8 mouse cellular contexts compared by ENCODE assay signal in the genomic region with DNA sequence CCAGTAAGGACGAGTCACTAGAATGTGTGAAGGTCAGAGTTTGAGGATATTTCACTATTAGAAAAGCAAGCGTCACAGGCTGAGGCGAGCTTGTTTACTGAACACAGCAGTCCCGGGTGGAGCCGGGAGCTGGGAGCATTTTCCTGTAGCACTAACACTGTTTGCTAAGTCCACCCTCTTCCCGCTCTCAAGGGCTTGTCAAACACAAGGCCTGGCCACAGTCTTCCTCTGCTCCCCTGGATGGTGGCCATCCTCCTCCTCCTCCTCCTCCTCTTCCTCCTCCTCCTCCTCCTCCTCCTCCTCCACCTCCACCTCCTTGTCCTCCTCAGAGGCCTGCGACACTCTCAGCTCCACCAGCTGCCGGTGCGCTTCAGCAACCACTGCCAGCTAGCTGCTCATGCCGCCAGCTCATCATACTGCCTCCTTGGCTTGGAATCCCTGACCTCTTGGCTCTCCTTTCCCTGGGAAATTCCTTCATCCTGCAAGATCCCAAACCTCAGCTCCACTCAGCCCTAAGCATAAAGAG. TPM values are rescaled to one million over a fixed set of nuclear protein-coding genes. Genes with fewer than 3 reads are reported as not detected.
DNase-seq lines count a peak whose midpoint lies in the region; ATAC-seq and TF ChIP-seq lines count a peak whose summit lies in the region.
"Had no signal": no experiment of that assay in that cellular context is flagged by ENCODE, and none has a peak within 500 bp of the region (broad histone marks: within the 10 kb centered on the region; RNA-seq: fewer than 3 reads in every experiment).

No protein-coding gene starts in this region.

- TF ChIP-seq CTCF in testis, adult 2 months (IDR thresholded peaks at IDR 0.05; ENCODE audit: control insufficient read depth, insufficient read depth, insufficient replicate concordance, low read depth, low read length), result no peak
- no peak for TF ChIP-seq CTCF in embryonic fibroblast, embryonic 13.5 days (IDR thresholded peaks at IDR 0.05; ENCODE audit: borderline replicate concordance, insufficient read depth, low read length)
- TF ChIP-seq CTCF in liver, adult 2 months (IDR thresholded peaks at IDR 0.05; ENCODE audit: low read depth, low read length), result no peak

- 0 out of 2 replicates have a peak overlapping the region, but pooled peaks have one; percentile 18 for H3K9ac ChIP-seq in hindbrain, embryonic 12.5 days
- H3K9ac ChIP-seq in liver, adult 2 months (ENCODE audit: low read depth, low read length), result peak overlapping the region; percentile 45
- peak overlapping the region; percentile 29 for H3K9ac ChIP-seq in stomach, embryonic 16.5 days (ENCODE audit: low read length)
- H3K9ac ChIP-seq: midbrain, embryonic 12.5 days had no signal

- no peaks in the 10 kb centered on the region for H3K36me3 ChIP-seq in testis, adult 2 months (ENCODE audit: control insufficient read depth, insufficient read depth, low read length)
- no peaks in the 10 kb centered on the region for H3K36me3 ChIP-seq in hindbrain, embryonic 12.5 days
- no peaks in the 10 kb centered on the region for H3K36me3 ChIP-seq in liver, adult 2 months (ENCODE audit: control insufficient read depth, insufficient read depth, low read length)
- H3K36me3 ChIP-seq in stomach, embryonic 16.5 days (ENCODE audit: control insufficient read depth, insufficient read depth, low read length), result no peaks in the 10 kb centered on the region
- H3K36me3 ChIP-seq: midbrain, embryonic 12.5 days had no signal

- no peak for ATAC-seq in hindbrain, embryonic 12.5 days (ENCODE audit: low FRiP score)
- peak; percentile 48; the same call in 1 of the 2 replicates for ATAC-seq in stomach, embryonic 16.5 days (ENCODE audit: insufficient read depth, low FRiP score)

- H3K4me3 ChIP-seq in testis, adult 2 months (ENCODE audit: control insufficient read depth, low read depth, low read length), result no peak overlapping the region
- no peak overlapping the region for H3K4me3 ChIP-seq in embryonic fibroblast, embryonic 13.5 days (ENCODE audit: insufficient read depth, low read length)
- H3K4me3 ChIP-seq in hindbrain, embryonic 12.5 days, result no peak overlapping the region
- no peak overlapping the region for H3K4me3 ChIP-seq in liver, adult 2 months (ENCODE audit: insufficient read depth, low read depth, low read length)
- H3K4me3 ChIP-seq in stomach, embryonic 16.5 days (replicated peaks; ENCODE audit: low read length), result no peak overlapping the region
- H3K4me3 ChIP-seq: midbrain, embryonic 12.5 days had no signal

- no peak for TF ChIP-seq POLR2A in testis, adult 2 months (IDR thresholded peaks at IDR 0.05; ENCODE audit: control insufficient read depth, low read depth, low read length)
- TF ChIP-seq POLR2A in embryonic fibroblast, embryonic 13.5 days (IDR thresholded peaks at IDR 0.05; ENCODE audit: low read depth, low read length), result 0 out of 2 replicates have a peak, but pooled peaks have one; percentile 22
- TF ChIP-seq POLR2A in liver, adult 2 months (IDR thresholded peaks at IDR 0.05; ENCODE audit: extremely low read depth, insufficient read depth, low read length), result no peak

- peak overlapping the region; percentile 3 for H3K27ac ChIP-seq in testis, adult 2 months (ENCODE audit: control insufficient read depth, insufficient read depth, low read depth, low read length)
- peak overlapping the region; percentile 72 for H3K27ac ChIP-seq in embryonic fibroblast, embryonic 13.5 days (ENCODE audit: insufficient read depth, low read length)
- no peak overlapping the region for H3K27ac ChIP-seq in hindbrain, embryonic 12.5 days
- H3K27ac ChIP-seq in liver, adult 2 months (replicated peaks; ENCODE audit: insufficient read depth, low read depth, low read length), result peak overlapping the region; percentile 85
- H3K27ac ChIP-seq in stomach, embryonic 16.5 days (ENCODE audit: low read length), result peak overlapping the region; percentile 74
- H3K27ac ChIP-seq: midbrain, embryonic 12.5 days had no signal

- no peak overlapping the region for H3K4me2 ChIP-seq in hindbrain, embryonic 12.5 days (replicated peaks)
- H3K4me2 ChIP-seq in stomach, embryonic 16.5 days (ENCODE audit: low read depth, low read length), result no peak overlapping the region
- H3K4me2 ChIP-seq: midbrain, embryonic 12.5 days had no signal

- no peaks in the 10 kb centered on the region for H3K27me3 ChIP-seq in testis, adult 2 months (ENCODE audit: control insufficient read depth, insufficient read depth, low read length)
- H3K27me3 ChIP-seq in hindbrain, embryonic 12.5 days, result no peaks in the 10 kb centered on the region
- H3K27me3 ChIP-seq in liver, adult 2 months (ENCODE audit: control insufficient read depth, insufficient read depth, low read length), result no peaks in the 10 kb centered on the region
- no peaks in the 10 kb centered on the region for H3K27me3 ChIP-seq in stomach, embryonic 16.5 days (ENCODE audit: control insufficient read depth, insufficient read depth, low read length)
- H3K27me3 ChIP-seq: midbrain, embryonic 12.5 days had no signal

- no peaks in the 10 kb centered on the region for H3K9me3 ChIP-seq in hindbrain, embryonic 12.5 days (replicated peaks)
- no peaks in the 10 kb centered on the region for H3K9me3 ChIP-seq in stomach, embryonic 16.5 days (replicated peaks; ENCODE audit: control insufficient read depth, low read length)
- H3K9me3 ChIP-seq: midbrain, embryonic 12.5 days had no signal

- H3K4me1 ChIP-seq in testis, adult 2 months (ENCODE audit: control insufficient read depth, insufficient read depth, low read length), result no peaks in the 10 kb centered on the region
- H3K4me1 ChIP-seq in embryonic fibroblast, embryonic 13.5 days (ENCODE audit: control insufficient read depth, insufficient read depth, low read length), result peaks cover 9% of the 10 kb centered on the region
- peaks cover 11% of the 10 kb centered on the region for H3K4me1 ChIP-seq in hindbrain, embryonic 12.5 days
- H3K4me1 ChIP-seq in liver, adult 2 months (ENCODE audit: control insufficient read depth, insufficient read depth, low read length), result peaks cover 18% of the 10 kb centered on the region
- peaks cover 18% of the 10 kb centered on the region for H3K4me1 ChIP-seq in stomach, embryonic 16.5 days (ENCODE audit: control insufficient read depth, insufficient read depth, low read length)

- WGBS in hindbrain, embryonic 12.5 days, result 31% methylated on average over 7 of the region's 10 CpGs
- WGBS in liver, adult 2 months, result 11% methylated on average over 9 of the region's 10 CpGs
- 29% methylated on average over 10 of the region's 10 CpGs for WGBS in stomach, embryonic 16.5 days

- no peak for DNase-seq in testis, postnatal 14 days (ENCODE audit: low spot score)
- DNase-seq in liver, adult 2 months (ENCODE audit: extremely low read depth, low read depth, low spot score), result peak; percentile 76
- no peak for DNase-seq in left cerebral cortex, postnatal 36 days (ENCODE audit: low spot score in 2 of 2)

- intact Hi-C loops in left cerebral cortex, postnatal 36 days (cut with DNase I), result no loop called here

- H3K79me2 ChIP-seq in liver, adult 2 months (ENCODE audit: control insufficient read depth, insufficient read depth, low read length), result no peaks in the 10 kb centered on the region

RNA-seq across cellular contexts. Expression of a gene that starts 37.0 kb away (rescaled TPM):
- 73.7 and 76.2 TPM in 2 replicates for polyA plus RNA-seq in testis, adult 2 months (2012; rRNA removed)
- polyA plus RNA-seq in embryonic fibroblast, embryonic 13.5 days (2011; ENCODE audit: insufficient read length, low read depth, missing spikeins), result 179 and 225 TPM in 2 replicates
- 200 and 201 TPM in 2 replicates for polyA plus RNA-seq in hindbrain, embryonic 12.5 days (2016; fragmentation: Nextera tagmentation; extraction: Ambion mirVana)
- total RNA-seq in liver, adult 2 months (2014; rRNA removed), result 48.0 and 51.4 TPM in 2 replicates
- 45.7 and 46.8 TPM in 2 replicates for polyA plus RNA-seq in liver, adult 2 months (2012; rRNA removed)
- polyA plus RNA-seq in stomach, embryonic 16.5 days (2015; fragmentation: Nextera tagmentation; extraction: Ambion mirVana), result 45.0 and 52.7 TPM in 2 replicates
- total RNA-seq in left cerebral cortex, postnatal 36 days (2021), result 100 to 1,000 TPM; 237 to 292 TPM

RNA-seq across cellular contexts. Expression of a gene that starts 37.1 kb away (rescaled TPM):
- 5.7 and 5.8 TPM in 2 replicates for polyA plus RNA-seq in testis, adult 2 months (2012; rRNA removed)
- polyA plus RNA-seq in embryonic fibroblast, embryonic 13.5 days (2011; ENCODE audit: insufficient read length, low read depth, missing spikeins), result 4.5 and 6.7 TPM in 2 replicates
- 10.5 and 10.7 TPM in 2 replicates for polyA plus RNA-seq in hindbrain, embryonic 12.5 days (2016; fragmentation: Nextera tagmentation; extraction: Ambion mirVana)
- total RNA-seq in liver, adult 2 months (2014; rRNA removed), result 1.5 and 1.9 TPM in 2 replicates
- 2.8 and 3.6 TPM in 2 replicates for polyA plus RNA-seq in liver, adult 2 months (2012; rRNA removed)
- 8.5 and 9.5 TPM in 2 replicates for polyA plus RNA-seq in stomach, embryonic 16.5 days (2015; fragmentation: Nextera tagmentation; extraction: Ambion mirVana)
- total RNA-seq in left cerebral cortex, postnatal 36 days (2021), result 1 to 10 TPM; 5.5 to 6.4 TPM

RNA-seq across cellular contexts. Expression of a gene that starts 43.7 kb away (rescaled TPM):
- 874 and 878 TPM in 2 replicates for polyA plus RNA-seq in testis, adult 2 months (2012; rRNA removed)
- polyA plus RNA-seq in embryonic fibroblast, embryonic 13.5 days (2011; ENCODE audit: insufficient read length, low read depth, missing spikeins), result 6.3 and 7.3 TPM in 2 replicates
- 47.2 and 51.6 TPM in 2 replicates for polyA plus RNA-seq in hindbrain, embryonic 12.5 days (2016; fragmentation: Nextera tagmentation; extraction: Ambion mirVana)
- total RNA-seq in liver, adult 2 months (2014; rRNA removed), result 20.5 and 26.6 TPM in 2 replicates
- 31.6 and 32.6 TPM in 2 replicates for polyA plus RNA-seq in liver, adult 2 months (2012; rRNA removed)
- polyA plus RNA-seq in stomach, embryonic 16.5 days (2015; fragmentation: Nextera tagmentation; extraction: Ambion mirVana), result 4.2 and 5.7 TPM in 2 replicates
- 10 to 100 TPM; 38.7 to 47.9 TPM for total RNA-seq in left cerebral cortex, postnatal 36 days (2021)

RNA-seq across cellular contexts. Expression of a gene that starts 55.6 kb away (rescaled TPM):
- 5,144 and 5,757 TPM in 2 replicates for polyA plus RNA-seq in testis, adult 2 months (2012; rRNA removed)
- polyA plus RNA-seq in embryonic fibroblast, embryonic 13.5 days (2011; ENCODE audit: insufficient read length, low read depth, missing spikeins), result 493 and 593 TPM in 2 replicates
- polyA plus RNA-seq in hindbrain, embryonic 12.5 days (2016; fragmentation: Nextera tagmentation; extraction: Ambion mirVana), result 3,674 and 3,736 TPM in 2 replicates
- total RNA-seq in liver, adult 2 months (2014; rRNA removed), result 621 and 698 TPM in 2 replicates
- 644 and 809 TPM in 2 replicates for polyA plus RNA-seq in liver, adult 2 months (2012; rRNA removed)
- 2,665 and 2,674 TPM in 2 replicates for polyA plus RNA-seq in stomach, embryonic 16.5 days (2015; fragmentation: Nextera tagmentation; extraction: Ambion mirVana)
- total RNA-seq in left cerebral cortex, postnatal 36 days (2021), result 1,000 to 10,000 TPM; 1,698 to 1,876 TPM

Comparison
In these comparisons a context has a peak if more than half of its experiments do, and no peak if none do; other contexts are left out.
1. RNA of a gene that starts 43.7 kb away (polyA plus RNA-seq): 874 to 878 TPM in testis, adult 2 months; 47.2 to 51.6 TPM in hindbrain, embryonic 12.5 days, 31.6 to 32.6 TPM in liver, adult 2 months, 6.3 to 7.3 TPM in embryonic fibroblast, embryonic 13.5 days and 4.2 to 5.7 TPM in stomach, embryonic 16.5 days; every median in the first group is over 10 times any median in the second.
2. Peak in every context shown above with its lines, with median percentiles within 50 percentile points of each other: H3K9ac ChIP-seq.